Mouse (Mus musculus) thymus, adult 2 months (tissue): Measurements from ENCODE around the gene LTO1. TPM values are rescaled to one million over a fixed set of nuclear protein-coding genes. Genes with fewer than 3 reads are reported as not detected.

Experiments used
- DNase-seq: peaks from one replicate; pipeline ENCODE4 v3.0.0; 2021
- H3K27ac ChIP-seq: fragments of 200-500 bp; 2 replicates; pipeline ENCODE4 v1.5.1; 2012; ENCODE audit warnings: low read length, control low read depth; ENCODE audit not compliant: control insufficient read depth, insufficient read depth
- H3K27me3 ChIP-seq: fragments of 200-500 bp; 2 replicates; pipeline ENCODE4 v1.6.1; 2012; ENCODE audit warnings: mild to moderate bottlenecking, low read length, moderate library complexity, mixed read lengths; ENCODE audit not compliant: control insufficient read depth, insufficient read depth
- H3K36me3 ChIP-seq: fragments of 200-500 bp; 2 replicates; pipeline ENCODE4 v1.6.1; 2012; ENCODE audit warnings: mild to moderate bottlenecking, low read length, moderate library complexity; ENCODE audit not compliant: control insufficient read depth, insufficient read depth
- H3K4me1 ChIP-seq: fragments of 200-500 bp; replicated peaks from 2 replicates; pipeline ENCODE4 v1.6.1; 2012; ENCODE audit warnings: low read length; ENCODE audit not compliant: control insufficient read depth, insufficient read depth
- H3K4me3 ChIP-seq: fragments of 200-500 bp; 2 replicates; pipeline ENCODE4 v1.5.1; 2012; ENCODE audit warnings: mild to moderate bottlenecking, low read length, control low read depth, moderate library complexity; ENCODE audit not compliant: control insufficient read depth, insufficient read depth
- CTCF ChIP-seq: fragments of 200-500 bp; IDR thresholded peaks from 2 replicates; pipeline ENCODE4 v1.5.1; 2012; ENCODE audit warnings: mild to moderate bottlenecking, control low read depth, low read length, moderate library complexity, borderline replicate concordance; ENCODE audit not compliant: control insufficient read depth, poor library complexity, insufficient read depth; ENCODE audit errors: extremely low read depth
- POLR2A ChIP-seq: fragments of 200-500 bp; IDR thresholded peaks from 2 replicates; pipeline ENCODE4 v1.6.1; 2012; ENCODE audit warnings: mild to moderate bottlenecking, low read length, control low read depth, moderate library complexity; ENCODE audit not compliant: control insufficient read depth, poor library complexity, insufficient read depth; ENCODE audit errors: extremely low read depth
- WGBS: fragments of 180-500 bp; shearing (Covaris S2); methylation state at CpG from one replicate; pipeline ENCODE4 v1.1.7; 2018; 5-methylcytosine and 5-hydroxymethylcytosine counted together
- polyA plus RNA-seq: library from polyadenylated mRNA; depleted of rRNA; stranded (reverse); fragments of >200 nt; gene quantifications from 2 replicates; pipeline ENCODE4 v1.2.3, GENCODE M21; 2012

The LTO1 gene
- polyA plus RNA-seq, 1 experiment: 26.6 TPM

DNA sequence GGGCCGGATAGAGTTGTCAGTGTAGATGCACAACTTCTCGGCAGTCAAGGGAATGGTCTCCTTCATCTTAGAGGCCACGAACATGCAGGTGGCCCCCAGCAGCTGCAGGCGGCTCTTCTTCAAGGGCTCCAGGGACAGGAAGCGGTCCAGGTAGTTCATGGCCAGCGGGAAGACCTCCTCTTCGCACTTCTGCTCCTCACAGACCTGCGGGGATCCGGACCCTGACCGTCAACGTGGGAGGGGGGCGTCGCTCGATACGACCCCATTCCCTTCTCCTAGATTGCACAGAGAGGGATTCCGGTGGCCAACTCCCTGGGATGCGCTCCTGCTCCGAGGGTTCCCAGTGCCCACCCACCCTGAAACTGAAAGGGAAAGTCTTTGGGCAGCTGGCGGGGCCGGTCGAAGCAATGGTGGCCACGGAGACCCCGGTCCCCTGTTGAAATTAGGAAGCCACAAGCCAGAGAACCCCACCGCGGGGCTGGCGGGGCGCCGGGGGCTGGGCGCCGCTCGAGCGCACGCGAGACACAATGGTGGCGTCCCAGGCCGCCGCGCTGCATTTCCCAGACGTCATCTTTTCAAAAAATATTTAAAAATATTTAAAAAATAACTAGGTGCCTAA lies 23.1 kb downstream of the LTO1 start:
- Histone ChIP-seq H3K4me1 (peaks cover 18% of the 10 kb centered on the region), H3K4me3 (peak overlapping the region; percentile 18), H3K36me3 (no peaks in the 10 kb centered on the region), H3K27ac (no peak overlapping the region), H3K27me3 (peaks cover 19% of the 10 kb centered on the region)
- no peak for TF ChIP-seq CTCF
- no peak for TF ChIP-seq POLR2A
- DNase-seq: no peak
- 2% methylated on average over 39 of the region's 39 CpGs for WGBS

- TF ChIP-seq POLR2A: no peak
- no peak for TF ChIP-seq CTCF
- Histone ChIP-seq H3K4me3 (peak overlapping the region; percentile 22), H3K27ac (no peak overlapping the region), H3K4me1 (peaks cover 20% of the 10 kb centered on the region), H3K27me3 (peaks cover 19% of the 10 kb centered on the region), H3K36me3 (no peaks in the 10 kb centered on the region)
- under 1% methylated on average over 32 of the region's 32 CpGs for WGBS
- no peak for DNase-seq
Measured at GRCm38 (mm10) chr7:144938661-144939343, 23.9 kb downstream of the LTO1 start.

DNA sequence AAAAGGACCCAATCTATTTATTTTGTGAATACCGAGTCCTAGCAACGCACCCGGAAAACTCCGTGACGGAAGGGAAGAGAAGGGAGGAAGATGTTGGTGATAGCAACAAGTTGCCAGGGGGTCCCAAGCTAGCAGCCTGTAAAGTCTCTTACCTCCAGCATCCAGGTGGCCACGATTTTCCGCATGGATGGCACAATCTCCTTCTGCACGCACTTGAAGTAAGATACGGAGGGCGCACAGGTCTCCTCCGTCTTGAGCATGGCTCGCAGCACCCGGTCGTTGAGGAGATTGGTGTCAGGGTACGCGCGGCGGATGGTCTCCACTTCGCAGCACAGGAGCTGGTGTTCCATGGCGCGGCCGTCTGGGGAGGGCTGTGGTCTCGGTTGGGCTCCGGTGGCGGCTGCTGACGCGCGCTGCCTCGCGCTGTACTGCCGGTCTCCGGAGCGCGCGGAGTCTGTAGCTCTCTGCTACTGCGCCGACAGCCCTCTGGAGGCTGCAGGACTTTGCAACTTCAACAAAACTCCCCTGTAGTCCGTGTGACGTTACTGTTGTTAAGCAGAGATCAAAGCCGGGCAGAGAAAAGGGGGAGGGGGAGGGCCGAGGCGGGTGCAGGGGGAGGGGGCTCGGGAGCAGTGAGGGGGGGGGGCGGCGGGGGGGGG lies 24.6 kb downstream of the LTO1 start, which contains the start of gene Ccnd1:
Gene Ccnd1 (minus strand): TSS at position 582 of the 659 bp plus-strand sequence.
- no peak within 1 kb of the TSS for H3K27ac ChIP-seq
- under 1% methylated on average over 40 of the region's 45 CpGs for WGBS

DNA sequence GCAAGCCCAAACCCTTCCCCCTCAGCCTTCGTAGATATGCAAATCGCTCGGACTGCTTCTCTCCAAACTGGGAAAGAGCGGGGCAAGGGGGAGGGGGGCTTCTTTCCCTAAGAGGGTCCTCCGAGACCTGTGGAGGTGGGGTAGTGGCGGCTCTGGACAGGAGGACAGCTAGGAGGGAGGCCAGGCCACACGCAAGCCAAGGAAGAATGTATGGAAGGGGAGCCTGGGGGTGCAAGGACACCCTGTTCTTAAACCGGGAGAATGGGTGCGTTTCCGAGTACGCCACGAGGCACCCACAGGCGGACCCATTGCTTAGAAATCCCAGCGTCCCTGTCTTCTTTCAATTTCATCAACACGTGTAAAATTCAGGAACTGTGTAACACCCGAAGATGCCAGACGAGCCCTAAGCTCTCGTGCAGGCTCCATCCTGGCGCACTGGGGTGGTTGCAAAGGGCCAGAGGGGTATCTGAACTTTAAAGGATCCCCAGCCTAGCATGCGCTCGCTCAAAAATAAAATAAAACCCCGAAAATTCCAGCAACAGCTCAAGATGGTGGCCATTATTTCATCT lies 25.2 kb downstream of the LTO1 start:
- H3K4me1 ChIP-seq: peaks cover 20% of the 10 kb centered on the region
- no peak for DNase-seq
- no peaks in the 10 kb centered on the region for H3K36me3 ChIP-seq
- H3K4me3 ChIP-seq: no peak overlapping the region
- H3K27me3 ChIP-seq: peaks cover 19% of the 10 kb centered on the region
- H3K27ac ChIP-seq: no peak overlapping the region
- TF ChIP-seq CTCF (no peak), POLR2A (no peak)
- WGBS: 2% methylated on average over 22 of the region's 22 CpGs

More for the DNA sequence above, 24.6 kb downstream of the LTO1 start, which contains the start of gene Ccnd1:
- Histone ChIP-seq H3K4me3 (peak within 1 kb of the TSS; percentile 22), H3K4me1 (peaks cover 20% of the 10 kb centered on the region), H3K27me3 (peaks cover 19% of the 10 kb centered on the region), H3K36me3 (no peaks in the 10 kb centered on the region)
- DNase-seq: no peak
- TF ChIP-seq CTCF (no peak), POLR2A (no peak)

- Histone ChIP-seq H3K27ac (no peak overlapping the region), H3K4me3 (no peak overlapping the region), H3K27me3 (peaks cover 19% of the 10 kb centered on the region), H3K4me1 (peaks cover 20% of the 10 kb centered on the region), H3K36me3 (no peaks in the 10 kb centered on the region)
- WGBS: 2% methylated on average over 11 of the region's 11 CpGs
- TF ChIP-seq CTCF: no peak
- no peak for TF ChIP-seq POLR2A
- DNase-seq: no peak
Measured at GRCm38 (mm10) chr7:144940585-144940984, 25.7 kb downstream of the LTO1 start.

DNA sequence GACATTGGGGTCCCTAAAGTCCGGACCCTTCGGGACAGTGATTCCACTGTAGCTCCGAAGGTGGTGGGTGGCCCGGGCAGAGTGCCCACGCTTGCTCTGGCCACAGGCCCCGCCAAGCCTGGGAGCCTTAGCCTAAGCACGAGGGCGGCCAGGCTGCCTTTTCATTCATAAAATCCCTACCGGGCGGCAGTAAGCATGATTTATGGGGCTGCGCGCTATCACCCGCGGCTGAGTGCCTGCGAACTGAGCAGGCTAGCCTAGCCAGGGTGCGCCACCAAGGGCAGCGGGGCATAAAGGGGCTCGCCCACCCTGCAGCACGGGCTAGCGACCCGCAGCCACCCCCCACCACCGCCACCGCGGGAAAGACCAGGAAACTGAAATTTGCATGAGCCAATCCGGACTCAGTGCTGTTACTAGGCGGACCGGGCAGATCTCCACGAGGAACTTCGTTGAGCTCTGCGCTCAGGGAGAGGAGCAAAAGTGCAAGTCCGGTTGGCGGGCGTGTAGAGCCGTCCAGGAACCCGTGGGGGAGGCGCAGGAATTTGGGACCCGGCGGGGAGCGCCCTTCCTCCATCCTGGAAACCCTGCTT lies 26.4 kb downstream of the LTO1 start:
- Histone ChIP-seq H3K27me3 (peaks cover 19% of the 10 kb centered on the region), H3K4me3 (peak overlapping the region; percentile 31), H3K4me1 (peaks cover 20% of the 10 kb centered on the region), H3K36me3 (no peaks in the 10 kb centered on the region), H3K27ac (no peak overlapping the region)
- WGBS: under 1% methylated on average over 39 of the region's 39 CpGs
- no peak for TF ChIP-seq CTCF
- TF ChIP-seq POLR2A: no peak
- peak; percentile 48 for DNase-seq
